ENCODE assay signal across 18 mouse cellular contexts in genomic region chr9:7950211-7950644, GRCm38 (mm10). TPM values are rescaled to one million over a fixed set of nuclear protein-coding genes. Genes with fewer than 3 reads are reported as not detected.
DNase-seq lines count a peak whose midpoint lies in the region; TF ChIP-seq lines count a peak whose summit lies in the region.
"Had no signal": no experiment of that assay in that cellular context is flagged by ENCODE, and none has a peak within 500 bp of the region (broad histone marks: within the 10 kb centered on the region; RNA-seq: fewer than 3 reads in every experiment).

No protein-coding gene starts in this region.

- no peak overlapping the region for H3K4me3 ChIP-seq in left cerebral cortex, adult 2 months
- H3K4me3 ChIP-seq: forebrain, embryonic 13.5 days; kidney, embryonic 15.5 days; limb, embryonic 12.5 days; neural tube, embryonic 15.5 days had no signal

- TF ChIP-seq CTCF in left cerebral cortex, adult 2 months (IDR thresholded peaks at IDR 0.05), result no peak

- intact Hi-C loops in left cerebral cortex, adult 2 months (cut with DNase I), result loop anchor here (5.0 kb wide), 1 partner anchor 113 kb away; the partner anchor contains the start of gene Birc2

- DNase-seq in adrenal gland, postnatal 36 days, result peak; percentile 27 to 31
- no peak for DNase-seq in adrenal gland, postnatal 4 days (ENCODE audit: low spot score in 2 of 2)
- peak; percentile 55 for DNase-seq in layer of hippocampus, adult 9-11 months
- DNase-seq in layer of hippocampus, postnatal 36 days, result no peak
- DNase-seq in left cerebral cortex, adult 2 months (ENCODE audit: extremely low spot score in 1 of 2, low spot score in 2 of 2), result peak; percentile 26 to 34
- DNase-seq in right cerebral cortex, postnatal 36 days (ENCODE audit: low spot score in 2 of 2), result peak; percentile 68 to 70
- no peak for DNase-seq in embryo, embryonic 10 days (ENCODE audit: low spot score)
- DNase-seq in urinary bladder, adult 18-20 months (ENCODE audit: low spot score in 2 of 2), result no peak
- DNase-seq: B cell, adult 2 months; heart, postnatal 10 days; liver, postnatal 0 days; thymus, postnatal 4 days had no signal

- H3K27ac ChIP-seq in left cerebral cortex, adult 2 months, result peak overlapping the region; percentile 77
- H3K27ac ChIP-seq: forebrain, embryonic 13.5 days; hindbrain, postnatal 0 days; kidney, embryonic 15.5 days; limb, embryonic 12.5 days; neural tube, embryonic 15.5 days had no signal

RNA-seq across cellular contexts. Expression of gene Yap1, which starts 54.2 kb away (rescaled TPM):
- 10 to 100 TPM; 79.7 to 81.0 TPM for total RNA-seq in adrenal gland, postnatal 36 days (2021)
- total RNA-seq in adrenal gland, postnatal 4 days (2021), result 10 to 100 TPM; 96.3 to 98.0 TPM
- 10 to 100 TPM; 15.7 to 16.3 TPM for total RNA-seq in layer of hippocampus, postnatal 36 days (2021)
- 10 to 100 TPM; 16.1 to 17.5 TPM for total RNA-seq in left cerebral cortex, adult 2 months (2021)
- total RNA-seq: granulocyte monocyte progenitor cell, adult 5-6 weeks had no signal

Comparison
In these comparisons a context has a peak if more than half of its experiments do, and no peak if none do; other contexts are left out.
1. DNase-seq: peak in adrenal gland, postnatal 36 days (2 of 2), layer of hippocampus, adult 9-11 months (single experiment), left cerebral cortex, adult 2 months (2 of 2) and right cerebral cortex, postnatal 36 days (2 of 2); none in adrenal gland, postnatal 4 days (0 of 2), layer of hippocampus, postnatal 36 days (0 of 2), embryo, embryonic 10 days (single experiment) and urinary bladder, adult 18-20 months (0 of 2).
2. RNA of gene Yap1, which starts 54.2 kb away (total RNA-seq): 96.3 to 98.0 TPM in adrenal gland, postnatal 4 days and 79.7 to 81.0 TPM in adrenal gland, postnatal 36 days; 16.1 to 17.5 TPM in left cerebral cortex, adult 2 months and 15.7 to 16.3 TPM in layer of hippocampus, postnatal 36 days; every median in the first group is over 4 times any median in the second.